Mouse (Mus musculus) hindbrain, embryonic 11.5 days (tissue): ENCODE measurements at regions not wholly inside any gene's neighbourhood (a gene's known extent, or its start where the extent isn't known, plus 50 kb on each side); places are given as distances from the start of the nearest gene placed in this dataset.

ENCODE experiments used
- ATAC-seq: fragments of 200-750 bp; cut with Nextera tagmentation; 2 replicates; pipeline ENCODE4 v1.8.0; 2017; ENCODE audit warnings: mild to moderate bottlenecking, moderate TSS enrichment, moderate library complexity; ENCODE audit not compliant: low FRiP score
- DNase-seq: peaks from one replicate; pipeline ENCODE4 v3.0.0-alpha.2; 2015; ENCODE audit warnings: low spot score
- H3K27ac ChIP-seq: fragments of 300-500 bp; sonication (generic); 2 replicates; pipeline ENCODE4 v1.5.1; 2014; ENCODE audit warnings: mild to moderate bottlenecking, low read depth, low read length
- H3K27me3 ChIP-seq: fragments of 300-500 bp; sonication (generic); 2 replicates; pipeline ENCODE4 v1.6.1; 2014; ENCODE audit warnings: mild to moderate bottlenecking, low read length, moderate library complexity, mixed read lengths; ENCODE audit not compliant: control insufficient read depth, insufficient read depth
- H3K36me3 ChIP-seq: fragments of 300-500 bp; sonication (generic); 2 replicates; pipeline ENCODE4 v1.6.1; 2014; ENCODE audit warnings: mild to moderate bottlenecking, low read length, moderate library complexity, mixed read lengths; ENCODE audit not compliant: control insufficient read depth, insufficient read depth
- H3K4me1 ChIP-seq: fragments of 300-500 bp; sonication (generic); replicated peaks from 2 replicates; pipeline ENCODE4 v1.6.1; 2014; ENCODE audit warnings: low read length, mixed read lengths; ENCODE audit not compliant: control insufficient read depth, insufficient read depth
- H3K4me2 ChIP-seq: fragments of 300-500 bp; sonication (generic); replicated peaks from 2 replicates; pipeline ENCODE4 v1.6.1; 2014; ENCODE audit warnings: mild to moderate bottlenecking, low read depth, low read length
- H3K4me3 ChIP-seq: fragments of 300-500 bp; sonication (generic); 2 replicates; pipeline ENCODE4 v1.5.1; 2014; ENCODE audit warnings: low read depth, low read length
- H3K9ac ChIP-seq: fragments of 300-500 bp; sonication (generic); 2 replicates; pipeline ENCODE4 v1.6.1; 2014; ENCODE audit warnings: low read depth, low read length
- H3K9me3 ChIP-seq: fragments of 300-500 bp; sonication (generic); 2 replicates; pipeline ENCODE4 v1.6.1; 2016; ENCODE audit warnings: low read length; ENCODE audit not compliant: control insufficient read depth
- WGBS: fragments of 180-500 bp; shearing (Covaris S2); extraction: QIAGEN DNeasy Blood & Tissue Kit; methylation state at CpG from one replicate; pipeline ENCODE4 v1.1.7; 2014; 5-methylcytosine and 5-hydroxymethylcytosine counted together

DNA sequence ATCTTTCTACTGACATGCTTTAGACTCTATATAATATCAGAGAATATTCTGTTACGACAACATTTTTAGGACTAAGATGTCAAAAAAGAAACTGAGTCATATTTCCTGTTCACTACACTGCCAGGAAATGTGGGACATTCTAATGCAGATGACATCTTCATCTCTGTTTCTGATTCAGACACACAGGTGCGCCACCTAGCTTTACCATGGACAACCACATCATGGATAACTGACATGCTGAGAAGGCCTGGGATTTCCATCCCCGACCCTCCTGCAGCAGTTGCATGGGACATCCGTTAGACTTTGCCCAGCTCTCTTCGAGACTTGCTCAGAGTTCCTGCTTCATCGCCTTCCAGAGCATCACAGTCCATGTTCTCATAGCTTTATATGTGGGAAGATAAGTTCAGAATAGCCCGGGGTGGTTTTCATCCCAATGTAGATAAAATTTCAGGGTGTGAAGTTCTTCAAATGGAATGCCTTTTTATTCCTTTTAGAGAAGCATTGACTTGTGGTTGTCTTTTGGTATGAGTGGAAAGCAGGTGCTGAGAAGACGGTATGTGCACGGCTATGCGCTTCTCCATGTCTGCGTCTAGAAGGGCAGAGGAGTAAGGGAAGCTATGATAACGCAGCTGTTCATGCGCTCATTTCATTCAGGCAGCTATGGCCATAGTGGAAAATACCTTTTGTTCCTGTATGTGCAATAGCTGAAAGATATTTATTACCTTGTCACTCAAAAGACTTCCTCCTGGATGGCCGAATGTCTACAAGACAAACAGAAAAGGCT is 188.8 kb downstream of the Dact1 start:
- H3K27me3 ChIP-seq: no peaks in the 10 kb centered on the region
- H3K27ac ChIP-seq: no peak overlapping the region
- no peak for DNase-seq
- no peaks in the 10 kb centered on the region for H3K4me1 ChIP-seq
- no peak overlapping the region for H3K9ac ChIP-seq
- WGBS: 73% methylated on average over 14 of the region's 14 CpGs
- no peak overlapping the region for H3K4me3 ChIP-seq
- H3K36me3 ChIP-seq: no peaks in the 10 kb centered on the region
- no peak overlapping the region for H3K4me2 ChIP-seq
- H3K9me3 ChIP-seq: no peaks in the 10 kb centered on the region
- ATAC-seq: no peak

DNA sequence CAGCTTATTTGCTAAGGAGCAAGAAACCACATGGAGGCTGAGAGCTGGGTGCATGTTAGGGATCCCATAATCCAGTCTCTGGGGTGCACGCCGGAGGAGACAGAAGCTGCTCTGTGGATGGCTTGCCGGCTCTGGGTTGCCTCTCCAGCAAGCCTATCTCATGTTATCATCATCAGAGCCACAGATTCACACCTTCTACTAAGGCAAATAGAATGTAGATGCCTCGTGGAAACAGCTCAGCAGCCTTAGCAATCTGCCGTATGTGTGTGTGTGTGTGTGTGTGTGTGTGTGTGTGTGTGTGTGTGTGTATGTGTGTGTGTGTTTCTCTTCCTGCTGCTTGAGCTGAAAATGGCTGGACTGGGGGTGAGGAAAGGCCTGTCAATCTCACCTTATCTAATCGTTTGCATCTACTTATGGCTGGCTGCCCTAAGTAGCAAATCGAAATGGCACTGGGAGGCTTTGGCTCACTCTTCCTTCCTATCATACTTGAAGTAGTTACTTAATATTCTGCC is 191.7 kb downstream of the Dact1 start:
- 73% methylated on average over 7 of the region's 7 CpGs for WGBS
- Histone ChIP-seq H3K4me1 (no peaks in the 10 kb centered on the region), H3K9ac (no peak overlapping the region), H3K4me2 (no peak overlapping the region), H3K36me3 (no peaks in the 10 kb centered on the region), H3K4me3 (no peak overlapping the region), H3K27ac (no peak overlapping the region), H3K9me3 (no peaks in the 10 kb centered on the region), H3K27me3 (no peaks in the 10 kb centered on the region)
- no peak for DNase-seq
- no peak for ATAC-seq

DNA sequence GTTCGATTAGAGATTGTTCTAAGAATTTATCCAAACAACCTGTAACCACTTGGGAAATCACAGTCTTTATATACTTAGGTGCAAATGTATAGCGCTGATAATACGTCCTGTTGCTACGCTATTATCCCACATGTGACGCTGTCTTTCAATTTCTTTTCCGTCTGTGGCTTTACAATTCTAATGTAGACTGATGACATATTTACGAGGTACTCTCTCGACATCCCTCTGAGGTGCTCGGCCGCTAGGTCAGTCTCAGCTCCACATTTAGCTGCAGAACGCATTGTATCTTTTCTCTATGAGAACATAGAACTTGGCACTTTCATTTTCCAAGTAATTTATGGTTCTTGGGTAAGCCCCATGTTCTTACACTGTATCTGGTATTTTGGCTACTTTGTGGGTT is 193.6 kb downstream of the Dact1 start:
- Histone ChIP-seq H3K36me3 (no peaks in the 10 kb centered on the region), H3K27me3 (no peaks in the 10 kb centered on the region), H3K4me2 (no peak overlapping the region), H3K4me3 (no peak overlapping the region), H3K9me3 (no peaks in the 10 kb centered on the region), H3K27ac (no peak overlapping the region), H3K9ac (no peak overlapping the region), H3K4me1 (no peaks in the 10 kb centered on the region)
- no peak for ATAC-seq
- no peak for DNase-seq
- 81% methylated on average over 11 of the region's 11 CpGs for WGBS

GRCm38 (mm10) chr12:71506206-71506605 is 196.5 kb downstream of the Dact1 start:
- H3K9ac ChIP-seq: no peak overlapping the region
- no peaks in the 10 kb centered on the region for H3K9me3 ChIP-seq
- no peak overlapping the region for H3K27ac ChIP-seq
- H3K4me1 ChIP-seq: no peaks in the 10 kb centered on the region
- WGBS: 79% methylated on average over 4 of the region's 4 CpGs
- DNase-seq (no peak), ATAC-seq (no peak)
- no peaks in the 10 kb centered on the region for H3K36me3 ChIP-seq
- no peak overlapping the region for H3K4me2 ChIP-seq
- no peaks in the 10 kb centered on the region for H3K27me3 ChIP-seq
- H3K4me3 ChIP-seq: no peak overlapping the region

DNA sequence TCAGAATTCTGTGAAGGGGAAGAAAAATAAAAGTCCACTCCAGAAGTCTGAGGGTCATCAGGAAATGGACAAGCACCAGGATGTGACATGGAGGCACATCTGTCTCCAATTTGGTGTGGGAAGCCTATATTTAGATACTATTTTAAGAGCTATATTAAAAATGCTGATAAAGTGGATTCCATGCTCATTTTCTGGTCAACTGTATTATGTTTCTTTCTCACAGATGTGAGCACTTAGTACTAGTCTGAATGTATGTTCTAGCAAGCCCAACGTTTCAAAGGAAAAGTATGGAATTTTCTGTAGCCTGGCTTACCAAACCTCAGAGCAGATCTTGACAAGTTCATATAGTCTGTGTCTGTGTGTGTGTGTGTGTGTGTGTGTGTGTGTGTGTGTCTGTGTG is 197.0 kb downstream of the Dact1 start:
- DNase-seq (no peak), ATAC-seq (no peak)
- Histone ChIP-seq H3K27ac (no peak overlapping the region), H3K9me3 (no peaks in the 10 kb centered on the region), H3K4me1 (no peaks in the 10 kb centered on the region), H3K36me3 (no peaks in the 10 kb centered on the region), H3K27me3 (no peaks in the 10 kb centered on the region), H3K9ac (no peak overlapping the region), H3K4me2 (no peak overlapping the region), H3K4me3 (no peak overlapping the region)
- WGBS: 85% methylated on average over 1 of the region's 1 CpGs

DNA sequence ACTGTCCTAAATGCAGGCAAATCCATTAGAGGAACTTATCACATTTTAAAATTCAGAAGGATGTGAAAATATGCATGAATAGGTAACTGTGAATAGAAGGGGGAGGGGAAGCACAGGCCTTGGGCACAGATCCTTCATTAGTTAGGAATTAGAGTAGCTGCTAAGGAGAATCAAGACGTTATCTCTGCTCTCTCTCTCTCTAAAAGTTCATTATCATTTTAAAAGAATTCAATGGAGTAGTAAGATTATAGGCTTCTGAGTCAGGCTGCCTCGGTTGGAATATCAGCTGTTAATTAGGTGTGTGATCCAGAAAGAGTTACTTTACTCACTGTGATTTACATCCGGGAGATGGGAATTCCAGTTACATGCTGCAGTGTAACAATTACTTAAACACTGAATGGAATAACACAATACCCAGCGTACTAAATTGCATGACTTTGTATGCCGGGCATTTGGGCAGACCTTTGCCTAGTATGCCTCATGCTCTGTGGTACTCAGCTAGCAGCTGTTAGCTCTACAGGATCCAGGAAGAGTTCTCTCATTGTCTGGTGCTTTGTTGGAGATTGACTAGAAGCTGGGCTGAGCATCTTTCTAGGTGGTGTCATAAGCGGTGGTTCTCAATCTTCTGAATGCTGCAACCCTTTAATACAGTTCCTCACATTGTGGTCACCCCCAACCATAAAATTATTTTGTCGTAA is 203.4 kb downstream of the Dact1 start:
- no peak overlapping the region for H3K27ac ChIP-seq
- no peak for DNase-seq
- ATAC-seq: no peak

GRCm38 (mm10) chr12:71519520-71519919 is 209.8 kb downstream of the Dact1 start:
- H3K36me3 ChIP-seq: no peaks in the 10 kb centered on the region
- no peak overlapping the region for H3K9ac ChIP-seq
- H3K4me2 ChIP-seq: no peak overlapping the region
- 68% methylated on average over 1 of the region's 1 CpGs for WGBS
- H3K4me1 ChIP-seq: no peaks in the 10 kb centered on the region
- no peak overlapping the region for H3K4me3 ChIP-seq
- ATAC-seq: no peak
- no peaks in the 10 kb centered on the region for H3K27me3 ChIP-seq
- H3K27ac ChIP-seq: no peak overlapping the region
- H3K9me3 ChIP-seq: no peaks in the 10 kb centered on the region
- DNase-seq: no peak

More for the DNA sequence above, 203.4 kb downstream of the Dact1 start:
- no peaks in the 10 kb centered on the region for H3K27me3 ChIP-seq
- WGBS: 71% methylated on average over 7 of the region's 7 CpGs
- H3K4me2 ChIP-seq: no peak overlapping the region
- H3K9me3 ChIP-seq: no peaks in the 10 kb centered on the region
- no peaks in the 10 kb centered on the region for H3K36me3 ChIP-seq
- no peaks in the 10 kb centered on the region for H3K4me1 ChIP-seq
- no peak overlapping the region for H3K9ac ChIP-seq
- H3K4me3 ChIP-seq: no peak overlapping the region

DNA sequence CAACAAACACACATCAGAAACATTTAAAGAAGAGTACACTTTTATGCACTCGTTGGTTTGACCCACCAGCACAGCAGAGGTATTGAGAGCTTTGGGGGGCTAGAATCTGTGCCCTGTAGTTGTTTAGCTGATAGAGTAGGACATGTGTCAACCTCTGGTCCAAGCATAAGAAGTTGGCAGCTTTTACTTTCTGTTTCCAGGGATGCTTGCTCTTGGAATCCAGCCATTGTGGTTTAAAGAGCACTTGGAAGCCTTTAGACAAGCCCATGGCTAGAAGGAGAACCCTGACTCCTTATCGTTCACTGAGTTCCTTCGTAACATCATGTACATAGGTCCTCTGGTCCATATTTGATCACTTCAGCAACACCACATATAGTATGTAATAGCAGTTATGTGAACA is 212.3 kb downstream of the Dact1 start:
- Histone ChIP-seq H3K9me3 (no peaks in the 10 kb centered on the region), H3K9ac (no peak overlapping the region), H3K4me2 (no peak overlapping the region), H3K4me3 (no peak overlapping the region), H3K27ac (no peak overlapping the region), H3K27me3 (no peaks in the 10 kb centered on the region), H3K4me1 (0 out of 2 replicates have a peak, but pooled peaks cover 3% of the 10 kb centered on the region), H3K36me3 (no peaks in the 10 kb centered on the region)
- 93% methylated on average over 3 of the region's 3 CpGs for WGBS
- DNase-seq (no peak), ATAC-seq (no peak)

GRCm38 (mm10) chr12:71522451-71522850 is 212.8 kb downstream of the Dact1 start:
- WGBS: 71% methylated on average over 5 of the region's 5 CpGs
- no peak for ATAC-seq
- H3K4me1 ChIP-seq: 0 out of 2 replicates have a peak, but pooled peaks cover 3% of the 10 kb centered on the region
- no peak overlapping the region for H3K27ac ChIP-seq
- no peaks in the 10 kb centered on the region for H3K36me3 ChIP-seq
- H3K4me2 ChIP-seq: no peak overlapping the region
- no peak for DNase-seq
- H3K9ac ChIP-seq: no peak overlapping the region
- H3K27me3 ChIP-seq: no peaks in the 10 kb centered on the region
- H3K9me3 ChIP-seq: no peaks in the 10 kb centered on the region
- H3K4me3 ChIP-seq: no peak overlapping the region
